Mouse (Mus musculus): Measurements from ENCODE around the gene Olfr761. TPM values are rescaled to one million over a fixed set of nuclear protein-coding genes. Genes with fewer than 3 reads are reported as not detected.

Olfr761 gene
- not detected for polyA plus RNA-seq (2017; shearing (Covaris generic))

GRCm38 (mm10) chr17:37952979-37953378 is at the start of gene Olfr761:
Olfr761 (minus strand) TSS chr17:37953079.

DNA sequence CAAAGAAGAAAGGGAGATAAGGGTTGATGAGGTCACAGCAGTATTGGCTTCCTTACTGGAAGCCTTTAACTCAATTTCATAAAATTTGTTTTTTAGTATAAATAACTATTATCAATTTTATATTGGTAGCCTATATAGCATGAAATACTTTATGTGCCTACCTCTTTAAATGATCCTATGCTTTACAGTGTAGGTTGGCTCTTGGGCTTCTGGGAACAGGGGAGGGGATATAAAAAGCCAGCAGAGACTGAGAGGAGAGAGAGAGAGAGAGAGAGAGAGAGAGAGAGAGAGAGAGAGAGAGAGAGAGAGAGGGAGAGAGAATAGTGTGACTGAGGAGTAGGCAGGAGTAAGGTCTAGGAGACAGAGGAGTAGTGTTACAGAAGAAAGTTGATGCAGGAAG is 32.6 kb downstream of the Olfr761 start, which contains the start of gene Olfr128:
Gene Olfr128, plus strand, starts transcription at position 301 of the 400 bp plus-strand sequence.

Other genes with a start within 250 kb of the Olfr761 start
- gene Olfr120, start 231.3 kb downstream of the Olfr761 start, polyA plus RNA-seq (2017; shearing (Covaris generic)), result not detected
- gene Olfr121, start 204.2 kb downstream of the Olfr761 start, polyA plus RNA-seq (2017; shearing (Covaris generic)), result not detected
- under 1 TPM in 1 of 2 experiments, not detected in 1; 0.29 TPM for gene Olfr122, start 184.5 kb downstream of the Olfr761 start, polyA plus RNA-seq (2017; shearing (Covaris generic))
- not detected for gene Olfr123, start 159.6 kb downstream of the Olfr761 start, polyA plus RNA-seq (2017; shearing (Covaris generic))
- not detected for gene Olfr124, start 153.2 kb downstream of the Olfr761 start, polyA plus RNA-seq (2017; shearing (Covaris generic))
- not detected for gene Olfr125, start 120.1 kb downstream of the Olfr761 start, polyA plus RNA-seq (2017; shearing (Covaris generic))
- under 1 TPM in 1 of 2 experiments, not detected in 1; 0.20 TPM for gene Olfr126, start 105.6 kb downstream of the Olfr761 start, polyA plus RNA-seq (2017; shearing (Covaris generic))
- gene Olfr127, start 52.6 kb downstream of the Olfr761 start, polyA plus RNA-seq (2017; shearing (Covaris generic)), result under 1 TPM in 1 of 2 experiments, not detected in 1; 0.31 TPM
- gene Olfr128, start 32.5 kb downstream of the Olfr761 start, polyA plus RNA-seq (2017; shearing (Covaris generic)), result under 1 TPM in 1 of 2 experiments, not detected in 1; 0.20 TPM
- gene Olfr129, start 107.0 kb upstream of the Olfr761 start, polyA plus RNA-seq (2017; shearing (Covaris generic)), result under 1 TPM in 1 of 2 experiments, not detected in 1; 0.45 TPM
- gene Olfr130, start 110.8 kb upstream of the Olfr761 start, polyA plus RNA-seq (2017; shearing (Covaris generic)), result not detected
- not detected for gene Olfr131, start 135.6 kb upstream of the Olfr761 start, polyA plus RNA-seq (2017; shearing (Covaris generic))
- gene Olfr132, start 181.4 kb upstream of the Olfr761 start, polyA plus RNA-seq (2017; shearing (Covaris generic)), result under 1 TPM in 1 of 2 experiments, not detected in 1; 0.23 TPM
- not detected for gene Olfr133, start 192.2 kb upstream of the Olfr761 start, polyA plus RNA-seq (2017; shearing (Covaris generic))
- not detected for gene Olfr134, start 218.3 kb upstream of the Olfr761 start, polyA plus RNA-seq (2017; shearing (Covaris generic))